Mouse (Mus musculus) 3134 (cell line): Measurements from ENCODE around the gene Cct8.
"Not testable (repeated sequence)": the region's sequence is repeated elsewhere in the genome, so short reads cannot be mapped to it uniquely, and the experiment has no call there.

Source experiments
- DNase-seq: peaks from one replicate; pipeline ENCODE4 v3.0.0-alpha.2; 2011; ENCODE audit warnings: low spot score; ENCODE audit not compliant: insufficient read length; ENCODE audit errors: extremely low read depth

The Cct8 gene

DNA sequence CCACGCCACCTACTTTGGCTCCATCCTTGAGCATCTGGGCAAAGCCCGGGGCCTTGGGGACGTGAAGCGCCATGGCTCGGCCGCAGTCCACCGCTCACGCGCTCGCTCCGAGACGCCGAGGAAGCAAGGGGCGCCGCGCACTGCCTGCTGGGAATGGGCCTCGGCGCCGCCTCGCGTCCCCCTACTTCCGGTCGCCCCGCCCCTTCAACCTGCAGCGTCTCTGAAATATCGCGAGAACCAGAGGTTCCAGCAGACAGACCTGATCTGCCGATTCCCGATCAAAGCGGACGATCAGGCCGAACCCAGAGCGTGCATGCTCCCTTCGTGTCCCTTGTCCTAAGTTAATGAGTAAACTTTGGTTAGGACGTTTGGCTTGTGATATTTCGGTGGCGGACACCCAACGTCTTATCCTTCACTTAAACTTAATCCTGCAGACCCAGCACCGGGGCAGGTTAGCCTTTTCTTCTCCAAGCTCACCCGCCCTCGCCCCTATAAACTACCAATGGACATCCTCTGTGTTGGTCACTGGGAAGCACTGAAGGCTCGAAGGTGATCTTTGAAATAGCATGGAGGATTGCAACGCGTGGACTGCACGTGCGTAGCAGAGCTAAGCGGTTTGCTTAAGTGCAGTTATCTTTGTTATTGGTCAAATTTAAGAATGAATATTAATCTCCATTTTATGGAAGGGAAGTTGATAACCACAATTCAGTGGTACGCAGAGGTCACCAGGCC is at the start of gene Cct8:
TSS of gene Cct8 (minus strand) at position 158 of the 732 bp plus-strand sequence.
- peak; percentile 95 for DNase-seq

DNA sequence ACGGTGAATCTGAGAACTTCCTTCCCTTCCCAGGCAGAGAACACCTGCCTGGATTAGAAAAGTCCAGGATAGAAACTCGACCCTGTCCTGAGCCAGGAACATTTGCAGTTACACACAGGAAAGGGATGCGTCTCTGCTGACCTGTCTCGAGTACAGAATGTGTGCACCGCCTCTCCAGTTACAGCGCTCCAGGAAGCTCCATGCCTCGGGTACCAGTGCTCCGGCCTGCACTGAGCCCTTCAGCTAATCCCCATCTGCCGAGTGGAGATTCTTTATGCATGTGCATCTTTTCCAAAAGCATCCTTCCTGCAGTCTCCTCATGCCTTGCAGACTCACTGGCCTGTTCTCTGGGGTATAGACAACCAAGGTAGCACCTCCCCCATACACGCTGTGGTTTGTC is 33.1 kb upstream of the Cct8 start:
- no peak for DNase-seq

DNA sequence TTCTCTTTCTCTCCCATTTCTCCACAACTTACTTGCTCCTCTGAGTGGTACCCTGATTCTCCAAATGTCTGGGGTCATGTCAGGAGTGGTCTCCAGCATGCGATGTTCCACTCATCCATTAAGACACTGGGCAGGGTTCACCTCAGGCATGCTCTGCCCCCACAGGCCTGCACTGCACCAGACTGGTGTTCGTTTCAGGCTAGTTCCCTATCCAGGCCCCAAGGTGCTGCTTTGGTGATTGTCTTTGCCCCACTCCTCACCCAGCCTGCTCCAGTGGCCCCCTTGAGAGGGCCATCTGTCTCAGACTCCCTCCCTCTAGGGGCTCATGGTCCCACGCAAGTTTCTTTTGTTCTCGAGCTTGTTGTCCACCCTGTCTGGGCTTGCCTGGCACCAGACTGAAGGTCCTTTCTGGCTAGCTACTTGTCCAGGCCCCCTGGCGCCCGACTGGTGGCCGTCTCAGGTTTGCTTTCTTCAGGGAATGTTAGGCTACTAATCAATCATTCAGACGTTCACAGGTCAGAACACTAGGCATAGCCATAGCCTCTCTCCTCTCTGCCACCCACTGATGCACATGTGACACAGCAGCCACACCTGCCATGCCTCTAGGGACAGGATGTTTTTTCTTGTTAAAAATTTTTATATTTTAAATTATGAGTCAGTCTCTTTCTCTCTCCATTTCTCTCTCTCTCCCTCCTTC is 32.0 kb upstream of the Cct8 start:
- DNase-seq, result no peak

DNA sequence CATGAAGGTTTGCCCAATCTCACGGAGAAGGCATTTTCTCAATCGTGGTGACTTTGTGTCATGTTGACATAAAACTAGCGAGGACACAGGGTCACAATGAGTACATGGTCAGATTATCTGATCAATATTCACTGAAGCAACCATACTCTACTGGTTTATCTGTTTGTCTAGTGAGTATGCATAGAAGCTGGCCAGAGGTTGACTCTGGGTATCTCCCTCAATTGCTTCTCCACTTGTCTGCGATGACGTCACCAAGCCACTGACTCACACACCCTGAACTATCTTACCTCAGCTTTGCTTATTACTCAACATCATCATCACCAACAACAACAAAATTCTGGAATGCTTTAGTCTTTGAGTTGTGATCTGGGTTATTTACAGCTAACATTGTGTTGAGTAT is 28.6 kb upstream of the Cct8 start:
- DNase-seq, result no peak

DNA sequence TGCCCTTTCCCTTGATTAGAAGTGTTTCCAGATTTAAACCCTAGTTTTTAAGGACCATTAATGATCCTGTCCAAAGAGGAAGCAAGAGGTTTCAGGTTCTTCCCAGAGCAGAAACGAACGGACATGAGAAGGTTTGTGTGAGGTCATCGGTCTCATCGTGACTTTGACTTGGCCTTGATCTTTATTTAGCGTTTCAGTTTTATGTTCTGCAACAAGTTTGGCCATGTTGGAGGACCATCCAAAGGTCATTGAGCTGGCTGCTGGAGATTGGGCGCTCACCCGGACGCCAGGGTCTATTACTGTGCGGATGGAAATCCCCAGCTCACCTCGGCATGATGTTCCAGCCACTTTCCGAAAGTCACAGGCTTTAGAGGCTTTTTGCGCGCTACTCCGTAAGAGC is 16.7 kb upstream of the Cct8 start:
- DNase-seq, result no peak

DNA sequence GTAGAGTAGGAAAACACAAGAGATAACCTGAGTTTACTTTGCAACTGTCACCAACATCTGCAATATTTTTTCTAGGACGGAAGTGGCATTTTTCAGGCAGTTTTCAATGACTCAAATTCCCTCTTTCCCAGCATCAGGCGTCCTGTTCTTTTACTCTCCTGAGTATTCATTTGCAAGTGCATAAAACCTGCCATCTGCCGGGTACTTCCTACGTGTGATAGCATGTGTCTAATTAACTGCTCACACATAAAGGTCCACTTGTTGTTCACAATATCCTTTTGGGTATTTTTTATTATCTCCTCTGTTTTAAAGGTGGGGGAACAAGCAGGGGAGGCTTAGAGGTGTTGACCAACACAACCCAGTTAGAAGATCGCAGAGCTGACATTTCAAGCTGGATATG is 16.0 kb upstream of the Cct8 start:
- no peak for DNase-seq

DNA sequence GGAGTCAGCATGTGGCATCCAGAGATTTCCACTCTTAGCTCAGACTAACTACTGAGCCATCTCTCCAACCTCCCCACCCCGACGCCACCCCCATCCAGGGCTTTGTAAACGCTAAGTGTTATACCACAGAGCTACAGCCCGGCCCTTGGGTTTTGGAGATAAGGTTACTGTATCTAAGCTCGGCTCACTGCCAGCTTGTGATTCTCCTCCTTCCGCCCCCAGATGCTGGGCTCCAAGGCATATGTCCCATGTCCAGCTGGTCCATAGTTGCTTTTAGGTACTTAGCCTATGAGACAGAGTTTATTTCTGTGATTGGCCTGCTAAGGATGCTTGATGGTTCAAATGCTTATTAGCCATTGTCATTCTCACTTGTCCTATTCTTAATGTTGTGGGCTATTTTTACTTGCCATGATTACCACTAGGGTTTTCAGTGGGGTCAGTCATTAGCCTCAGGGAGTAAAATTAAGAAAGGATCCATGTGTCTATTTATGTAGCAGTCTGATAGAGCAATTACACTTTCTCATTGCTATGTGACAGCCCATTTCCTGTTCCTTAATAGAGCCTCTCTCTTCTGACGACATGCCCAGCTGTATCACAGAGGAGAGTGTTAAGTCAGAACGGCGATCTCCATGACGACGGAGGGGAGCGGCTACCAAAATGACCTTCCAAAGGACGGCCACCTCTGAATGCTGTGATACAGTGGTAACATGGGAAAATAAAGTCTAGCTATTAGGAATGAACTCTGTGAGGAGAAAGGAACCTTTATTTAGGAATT is 5.8 kb upstream of the Cct8 start:
- DNase-seq, result no peak

DNA sequence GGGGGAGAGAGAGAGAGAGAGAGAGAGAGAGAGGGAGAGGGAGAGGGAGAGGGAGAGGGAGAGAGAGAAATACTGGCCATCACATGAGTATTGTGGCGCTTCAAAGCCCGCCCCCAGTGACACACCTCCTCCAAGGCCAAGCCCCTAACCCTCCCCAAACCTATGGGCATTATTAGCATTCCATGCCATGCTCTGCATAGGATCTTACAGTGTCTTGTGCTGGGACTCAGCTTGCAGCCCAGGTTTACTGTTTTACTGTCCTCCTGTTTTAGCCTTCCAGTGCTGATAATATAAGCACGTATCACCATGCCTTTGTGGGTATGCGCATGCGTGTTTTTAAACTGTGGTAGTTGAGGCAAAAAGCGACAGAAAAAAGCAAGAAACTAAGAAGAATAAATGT is 3.9 kb upstream of the Cct8 start:
- no peak for DNase-seq

DNA sequence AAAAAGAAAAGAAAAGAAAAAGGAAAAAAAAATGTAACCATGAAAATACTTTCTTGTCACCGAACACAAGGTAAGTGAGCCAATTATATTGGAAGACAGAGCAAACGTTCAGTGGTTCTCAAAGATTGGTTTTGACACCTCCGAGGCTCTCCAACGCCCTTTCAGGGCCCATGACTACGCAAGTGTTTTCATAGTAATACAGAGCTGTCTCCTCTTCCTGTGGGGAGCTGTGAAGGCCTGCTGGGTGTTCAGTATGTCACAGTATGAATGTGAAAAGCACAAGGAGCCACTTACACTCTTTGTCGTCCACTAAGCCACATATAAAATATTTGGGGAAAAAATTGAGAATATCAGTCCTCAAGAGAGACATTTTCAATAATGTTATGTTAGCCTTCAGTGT is 1.5 kb upstream of the Cct8 start:
- DNase-seq, result no peak

DNA sequence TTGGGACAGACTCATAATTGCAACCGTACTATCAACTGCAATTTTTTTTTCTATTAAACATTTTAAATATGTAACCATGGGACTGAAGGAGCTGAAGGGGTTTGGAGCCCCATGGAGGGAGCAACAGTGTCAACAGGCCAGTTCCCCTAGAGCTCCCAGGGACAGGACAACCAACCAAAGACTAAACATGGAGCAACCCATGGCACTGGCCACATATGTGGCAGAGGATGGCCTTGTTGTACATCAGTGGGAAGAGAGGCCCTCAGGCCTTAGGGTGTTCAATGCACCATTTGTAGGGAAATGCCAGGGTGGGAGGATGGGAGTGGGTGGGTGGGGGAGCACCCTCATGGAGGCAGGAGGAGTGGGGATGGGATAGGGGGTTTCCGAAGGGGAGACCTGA is 1.1 kb upstream of the Cct8 start:
- DNase-seq, result no peak

DNA sequence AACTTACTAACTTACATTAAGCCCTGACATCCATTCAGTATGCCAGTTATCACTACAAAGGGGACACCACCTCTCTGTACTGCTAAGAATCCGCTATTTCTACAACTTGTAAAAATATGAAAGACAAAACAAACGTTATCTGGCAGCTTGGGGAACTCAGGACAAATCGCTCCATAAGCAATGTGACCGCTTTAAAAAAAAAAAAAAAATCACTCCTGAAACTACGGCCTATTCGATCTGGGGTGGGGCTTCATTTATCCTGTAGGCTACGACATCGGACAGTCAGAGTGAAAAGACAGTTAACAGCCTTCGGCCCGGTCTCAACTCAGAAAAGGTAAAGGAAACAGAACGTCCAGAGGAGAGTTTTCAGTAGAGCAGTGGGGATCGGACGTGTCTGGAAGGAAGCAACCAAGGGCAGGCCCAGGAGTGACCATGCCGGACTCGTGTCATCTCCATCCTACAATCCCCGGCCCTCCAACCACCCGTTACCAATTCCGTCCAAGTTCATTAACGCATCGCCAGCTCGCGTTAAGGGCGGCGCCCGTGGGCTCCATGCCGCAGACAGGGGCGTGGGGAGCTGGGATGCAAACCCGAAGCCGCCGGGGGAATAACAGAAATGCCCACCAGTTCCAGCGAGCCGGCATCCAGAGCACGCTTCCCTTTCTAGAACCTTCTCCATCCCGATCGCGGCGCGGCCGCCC is 568 bp downstream of the Cct8 start:
- DNase-seq, result no peak

DNA sequence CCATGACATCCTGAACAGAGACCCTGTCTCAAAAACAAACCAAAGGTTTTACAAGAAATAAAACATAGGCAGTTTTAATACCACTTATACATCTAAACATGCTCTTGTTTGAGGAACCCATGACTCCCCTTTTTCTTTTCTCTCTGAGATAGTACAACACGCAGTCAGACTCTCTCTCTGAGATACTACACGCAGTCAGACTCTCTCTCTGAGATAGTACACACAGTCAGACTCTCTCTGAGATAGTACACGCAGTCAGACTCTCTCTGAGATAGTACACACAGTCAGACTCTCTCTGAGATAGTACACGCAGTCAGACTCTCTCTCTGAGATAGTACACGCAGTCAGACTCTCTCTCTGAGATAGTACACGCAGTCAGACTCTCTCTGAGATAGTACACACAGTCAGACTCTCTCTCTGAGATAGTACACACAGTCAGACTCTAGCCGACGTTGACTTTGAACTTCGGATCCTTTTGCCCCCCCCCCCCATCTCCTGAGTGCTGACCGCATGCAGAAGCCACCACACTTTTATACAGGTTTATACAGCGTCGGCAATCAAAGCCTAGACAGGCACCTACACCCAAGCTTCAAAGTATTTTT is 3.4 kb downstream of the Cct8 start:
- not testable (repeated sequence) for DNase-seq

DNA sequence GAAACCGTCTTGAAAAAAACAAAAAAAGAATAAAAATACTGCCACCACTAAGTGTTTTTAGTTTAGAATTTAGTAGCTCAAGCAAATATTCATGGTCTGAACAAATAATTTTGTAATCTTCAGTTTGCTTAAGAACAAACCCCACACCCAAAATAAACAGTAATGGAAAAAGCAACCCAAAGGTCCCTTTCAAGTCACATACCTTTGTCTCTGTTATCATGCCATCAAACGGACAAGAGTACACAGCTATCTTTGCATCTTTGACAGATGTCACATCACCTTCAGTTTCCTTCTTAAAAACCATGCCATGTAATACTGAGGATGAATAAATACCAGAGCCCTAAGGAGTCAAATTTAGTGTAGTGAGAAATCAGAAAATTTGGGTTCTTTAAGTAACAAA is 7.1 kb downstream of the Cct8 start:
- DNase-seq, result no peak

DNA sequence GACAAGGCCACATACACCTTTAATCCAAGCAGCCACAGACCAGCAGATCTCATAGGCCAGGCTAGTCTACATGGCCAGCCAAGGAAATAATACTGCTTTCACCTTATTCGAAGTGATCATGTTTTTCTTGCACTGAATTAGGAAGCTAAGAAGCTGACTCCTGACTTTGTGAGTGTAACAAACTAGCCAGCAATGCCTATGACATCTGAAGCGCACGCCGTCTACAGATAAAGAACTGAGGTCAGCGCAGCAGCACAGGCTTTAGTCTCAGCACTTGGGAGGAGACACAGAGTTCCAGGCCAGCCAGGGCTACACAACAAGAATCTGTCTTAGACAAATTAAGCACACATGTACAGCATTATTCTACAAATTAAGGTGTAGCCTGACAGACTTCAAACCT is 8.9 kb downstream of the Cct8 start:
- no peak for DNase-seq

DNA sequence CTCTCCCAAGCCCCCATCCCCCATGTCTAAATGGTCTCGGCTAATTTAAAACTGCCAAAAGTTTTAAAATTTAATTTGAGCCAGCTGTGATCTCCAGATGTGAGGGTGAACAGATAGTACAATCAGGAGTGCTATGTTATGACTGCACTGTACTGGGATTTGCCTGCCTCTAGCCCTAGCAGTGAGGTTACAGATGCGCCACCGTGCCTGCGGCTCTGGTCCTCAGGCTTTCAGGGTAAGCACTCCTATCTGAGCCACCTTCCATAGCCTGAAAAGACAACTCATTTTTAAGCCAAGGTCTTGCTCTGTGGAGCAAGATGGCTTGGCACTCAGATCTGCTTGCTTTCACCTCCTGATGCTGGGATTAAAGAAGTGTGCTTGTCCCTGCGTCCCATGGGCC is 11.3 kb downstream of the Cct8 start:
- DNase-seq, result no peak

DNA sequence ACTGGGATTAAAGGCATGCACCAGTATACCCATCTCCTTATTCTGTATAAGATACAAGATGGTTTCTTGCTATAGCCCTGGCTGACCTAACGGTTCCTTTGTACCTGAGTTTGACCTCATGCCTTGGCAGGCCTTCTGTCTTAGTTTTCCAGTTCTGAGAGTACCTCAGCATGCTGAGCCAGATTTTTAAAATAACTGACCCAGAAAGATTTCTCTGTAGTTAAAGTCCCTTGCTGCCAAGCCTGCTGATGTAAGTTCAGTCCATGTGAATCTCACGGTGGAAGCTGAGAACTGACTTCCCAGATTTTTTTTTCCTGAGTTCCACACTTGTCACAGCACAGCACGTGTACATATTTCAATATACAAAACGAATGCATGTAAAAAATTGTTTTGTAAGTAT is 25.1 kb downstream of the Cct8 start:
- DNase-seq, result no peak

DNA sequence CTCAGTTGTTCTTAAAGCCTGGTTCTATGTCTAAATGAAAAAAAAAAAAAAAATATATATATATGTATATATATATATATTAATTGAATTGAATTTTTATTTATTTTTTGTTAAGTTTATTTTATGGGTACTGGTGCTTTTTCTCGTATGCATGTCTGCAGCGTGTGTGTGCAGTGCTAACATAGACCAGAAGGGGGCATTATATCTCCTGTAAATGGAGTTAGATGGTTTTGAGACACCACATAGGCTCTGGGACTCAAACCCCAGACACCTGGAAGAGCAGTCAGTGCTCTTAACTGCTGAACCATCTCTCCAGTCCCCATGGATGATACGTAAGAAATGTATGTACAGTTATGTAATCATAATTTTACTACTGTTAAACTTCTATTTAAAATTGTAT is 36.9 kb downstream of the Cct8 start:
- DNase-seq, result no peak

DNA sequence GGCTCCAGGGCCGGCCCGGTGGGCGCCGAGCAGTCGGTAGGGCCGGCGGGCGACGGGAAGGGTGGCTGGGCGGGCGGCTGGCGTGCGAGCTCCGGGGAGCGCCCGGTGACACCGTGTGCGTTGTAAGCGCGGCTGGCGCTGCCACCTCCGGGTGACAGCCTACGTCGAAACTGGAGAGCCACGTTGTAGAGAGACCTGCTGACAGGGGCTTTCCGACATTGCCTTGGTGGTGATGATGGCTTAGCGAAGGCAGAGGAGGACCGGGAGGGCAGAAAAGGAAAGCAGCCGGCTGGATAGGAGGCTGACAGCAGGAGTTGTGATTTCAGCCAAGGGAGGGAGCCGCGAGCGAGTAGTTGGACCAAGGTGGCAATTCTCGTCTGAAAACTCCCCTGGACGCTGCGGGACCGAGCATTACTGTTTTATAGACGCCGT is 40.5 kb downstream of the Cct8 start:
- no peak for DNase-seq

DNA sequence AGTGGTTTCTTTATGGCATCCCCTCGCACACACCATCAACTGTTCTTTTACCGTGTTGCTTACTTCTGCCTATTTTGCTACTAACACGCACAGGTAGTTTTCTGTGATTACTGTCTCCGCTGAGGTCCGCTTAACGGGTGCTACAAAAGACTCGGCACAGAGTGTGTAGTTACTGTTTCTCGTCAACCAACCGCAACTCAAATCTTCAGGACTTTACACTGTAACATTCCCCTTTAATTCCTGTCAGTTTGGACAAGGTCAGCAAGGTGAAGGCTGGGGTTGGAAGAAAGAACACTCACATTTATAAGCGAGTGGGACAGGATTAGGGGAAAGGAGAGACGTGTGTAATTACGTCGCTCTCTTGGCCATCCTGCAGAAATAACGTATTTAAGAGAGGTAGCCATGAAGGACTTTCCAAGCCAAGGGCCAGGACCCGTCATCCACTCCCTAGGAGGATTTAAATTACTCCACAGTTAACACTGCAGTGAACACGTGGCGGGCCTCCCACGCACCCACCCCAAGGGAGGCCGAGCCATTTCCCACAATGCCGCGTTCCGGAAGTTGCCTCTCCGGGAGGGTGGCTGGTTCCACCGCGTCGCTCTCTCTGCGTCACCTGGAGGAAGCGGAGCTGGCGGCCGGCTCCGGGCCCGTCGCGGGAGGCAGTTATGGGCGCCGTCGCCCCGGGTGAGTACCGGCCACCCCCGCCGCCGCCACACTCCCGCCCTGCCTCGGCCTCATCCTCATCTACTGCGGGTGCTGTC is 41.1 kb downstream of the Cct8 start, which contains the start of gene Usp16:
TSS of gene Usp16 (plus strand) at position 285 of the 761 bp plus-strand sequence.
- DNase-seq, result peak; percentile 83

DNA sequence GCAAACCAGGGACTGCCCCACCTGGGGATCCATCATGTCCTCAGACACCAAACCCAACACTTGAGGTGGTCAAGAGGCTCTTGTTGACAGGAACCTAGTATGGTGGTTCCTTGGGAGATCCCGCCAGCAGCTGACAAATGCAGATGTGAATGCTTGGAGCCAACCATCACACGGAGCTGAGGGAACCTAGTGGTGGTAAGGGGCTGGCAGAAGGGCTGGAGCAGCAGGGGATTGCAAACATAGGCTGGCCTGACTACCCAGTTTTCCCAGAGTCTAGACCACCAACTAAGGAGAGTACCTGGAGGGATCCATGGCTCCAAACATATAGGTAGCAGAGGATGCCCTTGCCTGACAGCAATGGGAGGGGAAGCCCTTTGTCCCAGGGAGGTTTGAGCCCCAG is 42.4 kb downstream of the Cct8 start:
- DNase-seq, result no peak
